Mouse (Mus musculus) embryo, embryonic 10.5 days (tissue): ENCODE results near the gene Olfr979.
"Not testable (repeated sequence)": the region's sequence is repeated elsewhere in the genome, so short reads cannot be mapped to it uniquely, and the experiment has no call there.

Experiments
- DNase-seq: peaks from one replicate; pipeline ENCODE4 v3.0.0-alpha.2; 2015; ENCODE audit warnings: low spot score

The Olfr979 gene

DNA sequence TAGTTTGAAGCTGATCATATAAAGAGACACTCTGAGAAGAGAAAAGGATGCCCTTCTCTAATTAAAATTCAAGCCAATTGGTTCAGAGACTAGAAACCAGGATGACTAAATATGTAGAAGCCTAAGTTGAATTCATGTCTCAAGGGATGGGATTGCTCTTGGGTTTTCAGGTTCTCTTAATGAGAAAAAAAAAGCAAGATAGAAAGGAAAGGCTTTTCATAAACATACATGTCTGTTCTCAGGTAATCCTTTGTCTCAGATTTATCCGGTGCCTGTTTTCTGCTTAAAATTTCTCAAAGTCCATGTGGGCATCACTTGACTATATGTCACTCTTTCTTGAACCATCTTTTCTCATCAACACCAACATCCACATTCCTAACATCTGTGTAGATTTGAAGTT, at the start of gene Olfr979:
Gene Olfr979 (minus strand): TSS at position 101 of the 400 bp plus-strand sequence.
- no peak for DNase-seq

DNA sequence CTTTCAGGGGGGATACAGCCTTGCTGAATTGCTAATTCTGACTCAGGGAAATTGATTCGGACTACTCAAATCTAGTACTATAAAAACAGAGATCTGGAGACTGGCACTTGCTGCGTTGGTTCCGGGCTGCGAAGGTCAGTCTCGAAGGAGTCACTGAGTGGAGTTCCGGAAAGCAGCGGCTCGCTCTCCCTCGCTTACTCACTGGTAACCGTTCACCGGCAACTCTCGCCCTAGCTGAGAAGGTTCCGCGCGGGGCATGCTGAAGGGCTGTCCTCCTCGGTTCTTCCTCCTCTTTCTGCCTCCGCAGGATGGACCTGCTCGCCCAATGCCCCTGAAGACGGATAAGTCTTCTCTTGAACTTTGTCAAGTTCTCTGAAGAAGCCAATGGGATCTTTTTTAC, 46.9 kb upstream of the Olfr979 start:
- no peak for DNase-seq

DNA sequence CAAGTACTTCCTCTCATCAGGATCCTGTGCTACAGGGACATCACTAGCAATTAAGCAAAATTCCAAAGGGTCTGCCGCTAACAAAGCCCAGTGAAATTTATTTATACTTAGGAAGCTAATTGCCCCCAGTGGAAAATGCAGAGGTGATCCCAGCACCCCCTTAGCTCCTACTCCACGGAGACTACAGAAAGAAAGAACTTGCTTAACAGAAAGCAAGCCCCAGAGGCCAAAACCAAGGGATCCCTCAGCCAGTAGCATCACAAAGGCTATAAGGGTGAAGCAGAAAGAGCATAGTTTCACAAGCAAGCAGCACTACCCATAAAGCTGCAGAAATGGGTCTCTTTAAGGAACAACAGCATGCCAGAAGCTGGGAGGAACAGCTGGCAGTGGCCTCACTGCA, 17.9 kb upstream of the Olfr979 start, which contains the start of gene Olfr981:
Gene Olfr981 (plus strand): TSS at position 301 of the 400 bp plus-strand sequence.
- no peak for DNase-seq

DNA sequence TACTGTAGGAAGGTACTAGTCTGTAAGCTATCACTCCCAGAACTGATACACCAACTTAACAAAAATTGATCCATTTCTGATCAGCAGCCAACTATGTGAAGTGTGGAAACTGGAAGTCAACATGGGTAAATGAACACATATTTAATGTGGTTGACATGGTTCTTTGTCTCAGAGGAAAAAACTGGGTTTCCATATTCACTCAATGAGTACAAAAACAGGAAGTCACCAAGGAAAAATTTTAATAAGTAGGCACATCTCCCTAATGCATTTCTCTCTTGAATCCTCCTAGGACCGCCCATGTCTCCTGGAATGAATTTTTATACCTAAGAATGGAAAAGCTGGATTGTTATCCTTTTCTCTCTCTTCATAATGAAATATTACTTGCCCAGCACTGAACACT, 6.2 kb upstream of the Olfr979 start, which contains the start of gene Olfr980:
Gene Olfr980 (minus strand): TSS at position 101 of the 400 bp plus-strand sequence.
- no peak for DNase-seq

DNA sequence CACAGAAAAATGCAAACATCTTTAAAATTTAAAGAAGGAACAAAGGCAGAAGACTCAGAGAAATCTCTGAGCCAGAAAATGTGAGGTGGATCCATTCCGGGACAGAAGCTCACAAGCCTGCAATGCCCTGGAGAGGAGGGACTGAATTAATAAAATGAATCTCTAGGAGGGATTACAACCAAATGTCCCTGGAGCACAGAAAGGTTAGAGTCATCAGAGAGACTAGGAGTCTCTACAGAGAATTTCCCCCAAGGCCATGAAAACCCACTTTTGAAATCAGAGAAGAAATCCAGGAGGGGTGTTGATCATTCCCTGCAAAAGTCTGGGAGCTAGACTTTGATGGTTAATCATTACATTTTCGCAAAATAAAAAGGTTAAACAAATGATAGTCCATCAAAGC, 11.5 kb downstream of the Olfr979 start, which contains the start of gene Olfr978:
Gene Olfr978 (plus strand): TSS at position 301 of the 400 bp plus-strand sequence.
- DNase-seq = no peak

DNA sequence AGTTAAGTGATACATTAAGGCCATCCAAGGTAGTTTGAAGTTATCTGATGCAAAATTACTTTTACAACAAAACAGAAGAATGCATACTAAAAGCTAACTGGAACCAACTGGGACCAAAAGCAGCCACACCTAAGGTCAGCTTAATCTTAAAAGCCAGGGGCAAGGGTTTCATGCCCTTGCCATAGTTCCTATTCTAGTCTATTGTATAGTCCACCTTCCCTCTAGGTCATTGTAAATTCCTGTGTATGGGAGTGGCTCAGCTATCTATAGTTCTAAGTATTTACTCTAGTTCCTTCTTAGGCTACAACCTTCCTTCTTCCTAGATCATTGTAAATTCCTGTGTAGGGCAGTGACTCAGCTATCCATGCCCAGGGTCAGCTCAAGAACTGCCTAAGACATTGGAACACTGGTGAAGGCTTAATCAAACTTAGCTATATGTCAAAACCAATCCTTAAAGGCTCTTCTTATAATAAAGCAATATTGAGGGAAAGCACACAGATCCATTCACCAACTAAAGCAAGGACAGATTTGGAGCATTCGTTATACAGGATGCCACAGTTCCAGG, 26.6 kb downstream of the Olfr979 start:
- DNase-seq = not testable (repeated sequence)

DNA sequence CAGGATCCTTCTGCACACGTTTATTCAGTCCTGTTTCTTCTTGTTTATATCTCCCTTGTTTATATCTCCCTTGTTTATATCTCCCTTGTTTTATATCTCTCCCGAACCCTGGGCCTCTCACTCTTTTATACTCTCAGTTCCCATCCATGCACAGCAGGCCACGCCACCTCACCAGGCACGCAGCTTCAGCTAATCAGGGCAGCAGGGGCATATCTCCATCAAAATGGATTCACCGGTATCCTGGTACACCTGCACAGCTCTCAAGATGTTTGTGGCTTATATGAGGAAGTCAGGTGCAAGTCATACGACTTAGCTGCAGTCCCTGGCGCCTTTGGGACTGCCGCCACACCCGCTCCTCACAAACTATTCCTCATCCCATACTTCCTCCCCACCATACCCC, 42.2 kb downstream of the Olfr979 start, which contains the start of gene Olfr976:
Gene Olfr976 (minus strand): TSS at position 101 of the 400 bp plus-strand sequence.
- DNase-seq = not testable (repeated sequence)

DNA sequence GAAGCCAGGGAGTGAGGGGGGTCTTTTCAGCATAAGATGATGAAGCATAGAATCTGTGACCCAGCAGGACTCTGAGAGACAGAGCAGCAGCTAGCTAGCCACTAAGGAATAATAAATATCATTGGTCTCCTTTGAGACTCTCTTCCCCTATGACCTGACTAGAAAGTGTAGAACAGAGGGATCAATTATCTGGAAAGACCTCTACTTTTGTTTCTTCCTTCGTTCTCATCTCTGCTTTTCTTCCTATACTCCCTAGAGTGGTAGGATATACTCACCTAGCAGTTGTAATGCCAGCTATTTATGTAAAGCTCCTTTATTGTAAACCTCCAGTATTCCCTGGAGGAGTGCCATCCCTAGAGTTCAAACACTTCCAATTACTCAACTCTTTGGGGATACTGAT, 51.3 kb downstream of the Olfr979 start, which contains the start of gene Olfr975:
Gene Olfr975 (minus strand): TSS at position 101 of the 400 bp plus-strand sequence.
- no peak for DNase-seq
